Mouse (Mus musculus) T-cell, adult 66 days (primary cell): ENCODE measurements around the gene Gas7. TPM values are rescaled to one million over a fixed set of nuclear protein-coding genes. Genes with fewer than 3 reads are reported as not detected.

ENCODE experiments used
- total RNA-seq, 2 experiments: library from RNA; stranded (reverse); gene quantifications; 3 replicates in 1 of 2; 4 replicates in 1 of 2; pipeline ENCODE4 v1.2.4; 2023

Gene Gas7
- 1 to 10 TPM; 3.3 to 9.9 TPM for total RNA-seq

GRCm38 (mm10) chr11:67454874-67455526 lies at the start of gene Gas7:
TSS of gene Gas7 (plus strand) at chr11:67455437.

GRCm38 (mm10) chr11:67694703-67695376 lies 239.6 kb downstream of the Gas7 start, which contains the start of gene Rcvrn:
TSS of gene Rcvrn (plus strand) at chr11:67695326.

Other genes starting within 250 kb of the Gas7 start
- gene Myh4, start 217.4 kb upstream of the Gas7 start, total RNA-seq, result not detected
- gene Myh8, start 178.3 kb upstream of the Gas7 start, total RNA-seq, result not detected
- not detected for gene Myh13, start 133.8 kb upstream of the Gas7 start, total RNA-seq
- not detected for gene Rcvrn, start 239.9 kb downstream of the Gas7 start, total RNA-seq